12 mouse cellular contexts compared by ENCODE assay signal in genomic region chr6:124913721-124914285, GRCm38 (mm10). TPM values are rescaled to one million over a fixed set of nuclear protein-coding genes. Genes with fewer than 3 reads are reported as not detected.
DNase-seq lines count a peak whose midpoint lies in the region; ATAC-seq lines count a peak whose summit lies in the region.
"Had no signal": no experiment of that assay in that cellular context is flagged by ENCODE, and none has a peak within 500 bp of the region (broad histone marks: within the 10 kb centered on the region; RNA-seq: fewer than 3 reads in every experiment).

No protein-coding gene starts in this region.

- H3K27ac ChIP-seq in heart, embryonic 13.5 days (replicated peaks), result no peak overlapping the region; the same call in 1 of the 2 replicates
- no peak overlapping the region for H3K27ac ChIP-seq in embryonic facial prominence, embryonic 12.5 days
- peak overlapping the region; percentile 100 for H3K27ac ChIP-seq in hindbrain, embryonic 15.5 days (replicated peaks)
- H3K27ac ChIP-seq in midbrain, embryonic 11.5 days (ENCODE audit: low read depth, low read length), result peak overlapping the region; percentile 30; the same call in 1 of the 2 replicates

- H3K27me3 ChIP-seq in heart, embryonic 13.5 days (replicated peaks), result peaks cover 22% of the 10 kb centered on the region
- H3K27me3 ChIP-seq in embryonic facial prominence, embryonic 12.5 days, result peaks cover 18% of the 10 kb centered on the region
- no peaks in the 10 kb centered on the region for H3K27me3 ChIP-seq in hindbrain, embryonic 15.5 days
- peaks cover 14% of the 10 kb centered on the region for H3K27me3 ChIP-seq in midbrain, embryonic 11.5 days (ENCODE audit: control insufficient read depth, insufficient read depth, low read length)

- H3K36me3 ChIP-seq in heart, embryonic 13.5 days, result peaks cover 29% of the 10 kb centered on the region
- peaks cover 20% of the 10 kb centered on the region for H3K36me3 ChIP-seq in embryonic facial prominence, embryonic 12.5 days
- peaks cover 17% of the 10 kb centered on the region for H3K36me3 ChIP-seq in hindbrain, embryonic 15.5 days
- H3K36me3 ChIP-seq in midbrain, embryonic 11.5 days (ENCODE audit: control insufficient read depth, insufficient read depth, low read length), result peaks cover 8% of the 10 kb centered on the region; the same call in 1 of the 2 replicates

- peak overlapping the region; percentile 14; the same call in 1 of the 2 replicates for H3K9ac ChIP-seq in heart, embryonic 13.5 days
- H3K9ac ChIP-seq in embryonic facial prominence, embryonic 12.5 days, result no peak overlapping the region; the same call in 1 of the 2 replicates
- H3K9ac ChIP-seq in hindbrain, embryonic 15.5 days, result 0 out of 2 replicates have a peak overlapping the region, but pooled peaks have one; percentile 99
- no peak overlapping the region for H3K9ac ChIP-seq in midbrain, embryonic 11.5 days (ENCODE audit: low read length)

- no peak for DNase-seq in heart, adult 8-10 months (ENCODE audit: low spot score)
- peak; percentile 83 for DNase-seq in midbrain, embryonic 11.5 days (ENCODE audit: low spot score, missing footprints)
- no peak for DNase-seq in left cerebral cortex, adult 11 months (ENCODE audit: low spot score)
- no peak for DNase-seq in layer of hippocampus, adult 8-10 months (ENCODE audit: low spot score in 2 of 2)
- DNase-seq: retina, postnatal 1 day; thymus, adult 2 months had no signal

- no peak overlapping the region for H3K4me2 ChIP-seq in heart, embryonic 13.5 days
- 0 out of 2 replicates have a peak overlapping the region, but pooled peaks have one; percentile 99 for H3K4me2 ChIP-seq in embryonic facial prominence, embryonic 12.5 days (replicated peaks)
- peak overlapping the region; percentile 98; the same call in 1 of the 2 replicates for H3K4me2 ChIP-seq in hindbrain, embryonic 15.5 days
- no peak overlapping the region for H3K4me2 ChIP-seq in midbrain, embryonic 11.5 days
- H3K4me2 ChIP-seq: heart, embryonic 11.5 days had no signal

- H3K9me3 ChIP-seq in heart, embryonic 13.5 days, result no peaks in the 10 kb centered on the region
- no peaks in the 10 kb centered on the region for H3K9me3 ChIP-seq in embryonic facial prominence, embryonic 12.5 days
- no peaks in the 10 kb centered on the region for H3K9me3 ChIP-seq in hindbrain, embryonic 15.5 days
- no peaks in the 10 kb centered on the region for H3K9me3 ChIP-seq in midbrain, embryonic 11.5 days (ENCODE audit: control insufficient read depth, low read length)
- H3K9me3 ChIP-seq: megakaryocyte, embryonic 14.5 days had no signal

- ATAC-seq in heart, embryonic 13.5 days (ENCODE audit: extremely low read depth, insufficient number of reproducible peaks, low FRiP score, low TSS enrichment), result no peak
- ATAC-seq in embryonic facial prominence, embryonic 12.5 days (ENCODE audit: insufficient number of reproducible peaks, insufficient read depth, low FRiP score, low TSS enrichment), result no peak
- ATAC-seq in hindbrain, embryonic 15.5 days (ENCODE audit: low FRiP score, low read depth), result no peak
- no peak for ATAC-seq in midbrain, embryonic 11.5 days (ENCODE audit: low FRiP score)
- ATAC-seq in activated CD4-positive, CD25-positive, alpha-beta regulatory T cell, adult 4 months, result no peak

- H3K4me1 ChIP-seq in heart, embryonic 13.5 days, result peaks cover 67% of the 10 kb centered on the region
- H3K4me1 ChIP-seq in embryonic facial prominence, embryonic 12.5 days, result peaks cover 47% of the 10 kb centered on the region
- peaks cover 51% of the 10 kb centered on the region for H3K4me1 ChIP-seq in hindbrain, embryonic 15.5 days (replicated peaks)
- peaks cover 44% of the 10 kb centered on the region for H3K4me1 ChIP-seq in midbrain, embryonic 11.5 days (ENCODE audit: control insufficient read depth, insufficient read depth, low read length)

- 72% methylated on average over 14 of the region's 14 CpGs for WGBS in heart, embryonic 13.5 days
- 52% methylated on average over 14 of the region's 14 CpGs for WGBS in embryonic facial prominence, embryonic 12.5 days
- WGBS in hindbrain, embryonic 15.5 days, result 51% methylated on average over 14 of the region's 14 CpGs
- 53% methylated on average over 14 of the region's 14 CpGs for WGBS in midbrain, embryonic 11.5 days

- H3K4me3 ChIP-seq in heart, embryonic 13.5 days, result no peak overlapping the region
- no peak overlapping the region for H3K4me3 ChIP-seq in embryonic facial prominence, embryonic 12.5 days
- H3K4me3 ChIP-seq in hindbrain, embryonic 15.5 days, result no peak overlapping the region
- H3K4me3 ChIP-seq in midbrain, embryonic 11.5 days (ENCODE audit: low read depth, low read length), result no peak overlapping the region
- H3K4me3 ChIP-seq: megakaryocyte, embryonic 14.5 days had no signal

RNA-seq across cellular contexts. Expression of gene Lag3, which starts 2.3 kb away (rescaled TPM):
- polyA plus RNA-seq in heart, embryonic 13.5 days (2015; fragmentation: Nextera tagmentation; extraction: Ambion mirVana), result 1.0 and 1.1 TPM in 2 replicates
- total RNA-seq in heart, adult 8-10 months (2022), result under 1 TPM in 2 of 4 experiments, not detected in 2; 0.24 to 0.75 TPM
- 3.1 and 4.1 TPM in 2 replicates for polyA plus RNA-seq in embryonic facial prominence, embryonic 12.5 days (2016; fragmentation: Nextera tagmentation; extraction: Ambion mirVana)
- 3.1 and 3.5 TPM in 2 replicates for polyA plus RNA-seq in hindbrain, embryonic 15.5 days (2015; fragmentation: Nextera tagmentation; extraction: Ambion mirVana)
- 0.88 and 2.4 TPM in 2 replicates for polyA plus RNA-seq in midbrain, embryonic 11.5 days (2014; fragmentation: Nextera tagmentation; extraction: Ambion mirVana)
- 10 to 100 TPM in 2 of 4 experiments, 1 to 10 TPM in 2; 1.6 to 15.6 (median 8.5) TPM for total RNA-seq in layer of hippocampus, adult 8-10 months (2022)
- polyA plus RNA-seq in activated CD4-positive, CD25-positive, alpha-beta regulatory T cell, adult 4 months (2017; shearing (Covaris generic)), result 10 to 100 TPM; 23.5 to 30.2 TPM

RNA-seq across cellular contexts. Expression of gene Ptms, which starts 6.1 kb away (rescaled TPM):
- polyA plus RNA-seq in heart, embryonic 13.5 days (2015; fragmentation: Nextera tagmentation; extraction: Ambion mirVana), result 231 and 233 TPM in 2 replicates
- total RNA-seq in heart, adult 8-10 months (2022), result 100 to 1,000 TPM; 116 to 160 (median 152) TPM
- polyA plus RNA-seq in embryonic facial prominence, embryonic 12.5 days (2016; fragmentation: Nextera tagmentation; extraction: Ambion mirVana), result 390 and 395 TPM in 2 replicates
- polyA plus RNA-seq in hindbrain, embryonic 15.5 days (2015; fragmentation: Nextera tagmentation; extraction: Ambion mirVana), result 766 and 864 TPM in 2 replicates
- 258 and 288 TPM in 2 replicates for polyA plus RNA-seq in midbrain, embryonic 11.5 days (2014; fragmentation: Nextera tagmentation; extraction: Ambion mirVana)
- 100 to 1,000 TPM; 881 to 936 (median 911) TPM for total RNA-seq in layer of hippocampus, adult 8-10 months (2022)
- 10 to 100 TPM; 12.0 to 12.8 TPM for polyA plus RNA-seq in activated CD4-positive, CD25-positive, alpha-beta regulatory T cell, adult 4 months (2017; shearing (Covaris generic))

RNA-seq across cellular contexts. Expression of gene Mlf2, which starts 17.4 kb away (rescaled TPM):
- 288 and 320 TPM in 2 replicates for polyA plus RNA-seq in heart, embryonic 13.5 days (2015; fragmentation: Nextera tagmentation; extraction: Ambion mirVana)
- total RNA-seq in heart, adult 8-10 months (2022), result 100 to 1,000 TPM; 177 to 202 (median 195) TPM
- polyA plus RNA-seq in embryonic facial prominence, embryonic 12.5 days (2016; fragmentation: Nextera tagmentation; extraction: Ambion mirVana), result 419 and 427 TPM in 2 replicates
- polyA plus RNA-seq in hindbrain, embryonic 15.5 days (2015; fragmentation: Nextera tagmentation; extraction: Ambion mirVana), result 565 and 615 TPM in 2 replicates
- polyA plus RNA-seq in midbrain, embryonic 11.5 days (2014; fragmentation: Nextera tagmentation; extraction: Ambion mirVana), result 430 and 435 TPM in 2 replicates
- 100 to 1,000 TPM; 564 to 596 (median 590) TPM for total RNA-seq in layer of hippocampus, adult 8-10 months (2022)
- 10 to 100 TPM; 46.7 to 70.4 TPM for polyA plus RNA-seq in activated CD4-positive, CD25-positive, alpha-beta regulatory T cell, adult 4 months (2017; shearing (Covaris generic))

RNA-seq across cellular contexts. Expression of gene Cd4, which starts 25.8 kb away (rescaled TPM):
- not detected in 2 replicates for polyA plus RNA-seq in heart, embryonic 13.5 days (2015; fragmentation: Nextera tagmentation; extraction: Ambion mirVana)
- under 1 TPM; 0.19 to 0.54 (median 0.25) TPM for total RNA-seq in heart, adult 8-10 months (2022)
- 0.09 and 0.39 TPM in 2 replicates for polyA plus RNA-seq in embryonic facial prominence, embryonic 12.5 days (2016; fragmentation: Nextera tagmentation; extraction: Ambion mirVana)
- 0.14 and 0.32 TPM in 2 replicates for polyA plus RNA-seq in hindbrain, embryonic 15.5 days (2015; fragmentation: Nextera tagmentation; extraction: Ambion mirVana)
- not detected in 2 replicates for polyA plus RNA-seq in midbrain, embryonic 11.5 days (2014; fragmentation: Nextera tagmentation; extraction: Ambion mirVana)
- under 1 TPM in 2 of 4 experiments, not detected in 2; 0.12 to 0.38 TPM for total RNA-seq in layer of hippocampus, adult 8-10 months (2022)
- 100 to 1,000 TPM; 240 to 401 TPM for polyA plus RNA-seq in activated CD4-positive, CD25-positive, alpha-beta regulatory T cell, adult 4 months (2017; shearing (Covaris generic))
- polyA plus RNA-seq: heart, embryonic 11.5 days had no signal

RNA-seq across cellular contexts. Expression of gene Gpr162, which starts 50.0 kb away (rescaled TPM):
- polyA plus RNA-seq in heart, embryonic 13.5 days (2015; fragmentation: Nextera tagmentation; extraction: Ambion mirVana), result 1.6 TPM in 2 replicates
- 1 to 10 TPM in 1 of 4 experiments, under 1 TPM in 3; 0.31 to 1.6 (median 0.74) TPM for total RNA-seq in heart, adult 8-10 months (2022)
- 3.4 and 3.6 TPM in 2 replicates for polyA plus RNA-seq in embryonic facial prominence, embryonic 12.5 days (2016; fragmentation: Nextera tagmentation; extraction: Ambion mirVana)
- 33.9 and 37.5 TPM in 2 replicates for polyA plus RNA-seq in hindbrain, embryonic 15.5 days (2015; fragmentation: Nextera tagmentation; extraction: Ambion mirVana)
- polyA plus RNA-seq in midbrain, embryonic 11.5 days (2014; fragmentation: Nextera tagmentation; extraction: Ambion mirVana), result 1.6 and 2.1 TPM in 2 replicates
- total RNA-seq in layer of hippocampus, adult 8-10 months (2022), result 100 to 1,000 TPM; 171 to 204 (median 183) TPM
- under 1 TPM in 1 of 2 experiments, not detected in 1; 0.21 TPM for polyA plus RNA-seq in activated CD4-positive, CD25-positive, alpha-beta regulatory T cell, adult 4 months (2017; shearing (Covaris generic))

Comparison
In these comparisons a context has a peak if more than half of its experiments do, and no peak if none do; other contexts are left out.
1. H3K27ac ChIP-seq: peak in hindbrain, embryonic 15.5 days (single experiment) and midbrain, embryonic 11.5 days (single experiment); none in heart, embryonic 13.5 days (single experiment) and embryonic facial prominence, embryonic 12.5 days (single experiment).
2. H3K4me2 ChIP-seq: peak in embryonic facial prominence, embryonic 12.5 days (single experiment) and hindbrain, embryonic 15.5 days (single experiment); none in heart, embryonic 13.5 days (single experiment) and midbrain, embryonic 11.5 days (single experiment).
3. H3K9ac ChIP-seq: peak in heart, embryonic 13.5 days (single experiment) and hindbrain, embryonic 15.5 days (single experiment); none in embryonic facial prominence, embryonic 12.5 days (single experiment) and midbrain, embryonic 11.5 days (single experiment).
4. RNA of gene Ptms, which starts 6.1 kb away (polyA plus RNA-seq): 766 to 864 TPM in hindbrain, embryonic 15.5 days, 390 to 395 TPM in embryonic facial prominence, embryonic 12.5 days, 258 to 288 TPM in midbrain, embryonic 11.5 days and 231 to 233 TPM in heart, embryonic 13.5 days; 12.0 to 12.8 TPM in activated CD4-positive, CD25-positive, alpha-beta regulatory T cell, adult 4 months; every median in the first group is over 10 times any median in the second.